Mouse (Mus musculus) midbrain, embryonic 10.5 days (tissue): ENCODE results near the gene Akap9. TPM values are rescaled to one million over a fixed set of nuclear protein-coding genes. Genes with fewer than 3 reads are reported as not detected.
"Not testable (repeated sequence)": the region's sequence is repeated elsewhere in the genome, so short reads cannot be mapped to it uniquely, and the experiment has no call there.

Experiments
- DNase-seq: peaks from one replicate; pipeline ENCODE4 v3.0.0-alpha.2; 2017; ENCODE audit warnings: low spot score
- H3K27ac ChIP-seq: fragments of 300-500 bp; sonication (generic); replicated peaks from 2 replicates; pipeline ENCODE4 v1.5.1; 2016; ENCODE audit warnings: mild to moderate bottlenecking
- H3K27me3 ChIP-seq: fragments of 300-500 bp; sonication (generic); 2 replicates; pipeline ENCODE4 v1.6.1; 2016; ENCODE audit warnings: low read depth, mild to moderate bottlenecking; ENCODE audit not compliant: poor library complexity, severe bottlenecking
- H3K36me3 ChIP-seq: fragments of 300-500 bp; sonication (generic); 2 replicates; pipeline ENCODE4 v1.6.1; 2016; ENCODE audit warnings: mild to moderate bottlenecking, moderate library complexity
- H3K4me1 ChIP-seq: fragments of 300-500 bp; sonication (generic); 2 replicates; pipeline ENCODE4 v1.6.1; 2016
- H3K4me3 ChIP-seq: fragments of 300-500 bp; sonication (generic); 2 replicates; pipeline ENCODE4 v1.5.1; 2016; ENCODE audit warnings: mild to moderate bottlenecking, moderate library complexity
- H3K9me3 ChIP-seq: fragments of 300-500 bp; sonication (generic); replicated peaks from 2 replicates; pipeline ENCODE4 v1.6.1; 2016; ENCODE audit warnings: mild to moderate bottlenecking
- WGBS: fragments of 180-500 bp; shearing (Covaris S2); methylation state at CpG from one replicate; pipeline ENCODE4 v1.1.7; 2016; 5-methylcytosine and 5-hydroxymethylcytosine counted together
- polyA plus RNA-seq: library from polyadenylated mRNA; unstranded; fragments of >200 nt; fragmentation: Nextera tagmentation; extraction: Ambion mirVana; gene quantifications from 2 replicates; pipeline ENCODE4 v1.2.1, GENCODE M21; 2016

Akap9 gene
- polyA plus RNA-seq, 1 experiment from 2014 or later, result 128 TPM

DNA sequence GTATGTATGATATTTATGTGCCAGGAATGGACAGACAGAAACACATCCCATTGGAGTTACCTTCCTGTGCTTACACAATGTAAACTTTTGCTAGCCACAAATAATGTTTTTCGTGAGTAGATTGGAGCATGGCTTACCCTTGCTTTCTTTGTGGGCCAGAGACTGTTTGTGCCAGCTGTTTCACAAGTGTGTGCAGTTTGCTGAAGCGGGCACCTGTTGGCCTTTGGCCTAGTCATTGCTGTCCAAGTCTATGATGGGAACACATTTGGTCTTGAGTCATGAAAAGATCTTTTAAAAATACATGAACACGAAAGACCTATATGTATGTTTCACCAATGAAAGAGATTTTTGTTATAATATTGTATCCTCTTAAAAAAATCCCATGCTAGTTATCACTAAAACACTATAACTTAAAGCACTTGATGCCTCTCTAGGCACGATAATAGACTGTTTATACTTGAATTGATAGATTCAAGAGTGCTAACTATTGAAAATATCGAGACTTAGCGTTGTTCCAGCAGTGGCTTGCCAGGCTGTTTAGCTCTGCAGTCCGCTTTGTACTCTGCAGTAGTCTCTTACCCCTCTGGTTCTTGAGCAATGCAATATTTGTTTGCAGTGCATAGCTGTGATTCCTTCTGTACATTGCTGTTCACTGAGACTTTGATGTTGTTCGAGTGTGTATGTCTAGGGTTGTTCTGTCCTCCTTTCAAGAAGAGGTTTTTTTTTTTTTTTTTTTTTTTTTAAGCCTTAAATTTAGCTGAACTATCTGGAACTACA is 8.1 kb downstream of the Akap9 start:
- 93% methylated on average over 8 of the region's 8 CpGs for WGBS
- Histone ChIP-seq H3K4me1 (peaks cover under 1% of the 10 kb centered on the region; the same call in 1 of the 2 replicates), H3K27me3 (no peaks in the 10 kb centered on the region), H3K27ac (no peak overlapping the region), H3K4me3 (no peak overlapping the region), H3K36me3 (peaks cover 35% of the 10 kb centered on the region), H3K9me3 (no peaks in the 10 kb centered on the region; the same call in 1 of the 2 replicates)
- DNase-seq, result no peak

DNA sequence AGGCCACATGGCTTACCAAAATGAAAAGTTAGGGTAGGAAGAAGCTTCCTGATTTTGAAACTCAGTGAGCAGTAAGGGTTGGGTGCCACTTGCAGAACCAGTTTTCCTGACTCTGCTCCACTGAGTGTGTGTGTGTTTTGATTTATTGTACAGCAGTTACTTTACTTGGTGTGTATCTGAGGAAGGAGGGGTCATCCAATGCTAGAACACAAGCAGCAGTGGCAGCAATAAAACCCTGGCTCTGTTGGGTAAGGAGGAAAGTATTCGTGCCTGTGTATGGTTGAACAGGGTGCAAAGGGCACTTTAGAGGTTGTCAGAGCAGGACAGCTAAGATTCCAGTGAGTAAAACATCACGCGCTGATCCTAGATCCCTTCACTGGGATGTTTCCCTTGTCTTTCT is 11.1 kb downstream of the Akap9 start:
- Histone ChIP-seq H3K27me3 (no peaks in the 10 kb centered on the region), H3K4me1 (no peaks in the 10 kb centered on the region), H3K36me3 (peaks cover 39% of the 10 kb centered on the region), H3K9me3 (no peaks in the 10 kb centered on the region; the same call in 1 of the 2 replicates), H3K4me3 (no peak overlapping the region), H3K27ac (no peak overlapping the region)
- DNase-seq, result no peak
- WGBS, result 97% methylated on average over 3 of the region's 3 CpGs

DNA sequence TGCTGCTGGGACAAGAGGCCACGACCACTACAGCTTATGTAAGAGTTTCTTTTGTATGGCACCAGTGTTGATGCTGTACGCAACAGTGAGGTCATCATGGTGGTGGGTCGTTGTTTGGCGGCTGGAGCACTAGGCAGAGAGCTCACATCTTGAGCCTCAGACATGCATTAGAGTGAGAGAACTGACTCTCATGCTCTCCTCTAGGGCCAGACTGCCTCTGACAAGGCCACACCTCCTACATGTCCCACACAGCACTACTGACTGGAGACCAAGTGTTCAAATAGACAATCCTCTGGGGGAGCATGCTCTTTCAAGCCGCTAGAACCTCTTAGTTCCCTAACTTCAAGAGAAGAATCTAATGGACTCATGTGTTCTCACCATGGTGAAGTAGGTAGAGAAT is 11.5 kb downstream of the Akap9 start:
- no peak overlapping the region for H3K27ac ChIP-seq
- DNase-seq, result no peak
- peaks cover 36% of the 10 kb centered on the region for H3K36me3 ChIP-seq
- no peaks in the 10 kb centered on the region for H3K27me3 ChIP-seq
- no peaks in the 10 kb centered on the region; the same call in 1 of the 2 replicates for H3K9me3 ChIP-seq
- 97% methylated on average over 5 of the region's 5 CpGs for WGBS
- H3K4me3 ChIP-seq, result no peak overlapping the region
- no peaks in the 10 kb centered on the region for H3K4me1 ChIP-seq

DNA sequence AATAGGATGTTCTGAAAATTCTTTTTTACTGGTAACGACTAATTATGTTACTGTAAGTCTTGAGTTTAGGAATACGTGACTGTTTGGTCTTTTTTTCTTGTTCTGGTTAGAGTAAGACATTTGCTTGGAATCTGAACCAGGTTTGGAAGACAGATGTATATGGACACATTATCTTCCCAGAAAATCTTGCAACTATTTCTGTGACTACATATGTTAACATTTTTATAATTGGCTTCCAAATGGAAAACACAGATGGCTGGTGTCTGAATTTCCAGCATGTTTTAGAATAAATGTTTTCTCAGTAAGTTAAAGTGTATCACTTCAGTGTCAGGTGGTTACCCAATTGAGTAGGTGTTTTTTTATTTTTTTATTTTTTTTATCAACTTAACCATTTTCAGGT is 13.4 kb downstream of the Akap9 start:
- H3K27ac ChIP-seq, result no peak overlapping the region
- DNase-seq, result no peak
- WGBS, result 95% methylated on average over 2 of the region's 2 CpGs

DNA sequence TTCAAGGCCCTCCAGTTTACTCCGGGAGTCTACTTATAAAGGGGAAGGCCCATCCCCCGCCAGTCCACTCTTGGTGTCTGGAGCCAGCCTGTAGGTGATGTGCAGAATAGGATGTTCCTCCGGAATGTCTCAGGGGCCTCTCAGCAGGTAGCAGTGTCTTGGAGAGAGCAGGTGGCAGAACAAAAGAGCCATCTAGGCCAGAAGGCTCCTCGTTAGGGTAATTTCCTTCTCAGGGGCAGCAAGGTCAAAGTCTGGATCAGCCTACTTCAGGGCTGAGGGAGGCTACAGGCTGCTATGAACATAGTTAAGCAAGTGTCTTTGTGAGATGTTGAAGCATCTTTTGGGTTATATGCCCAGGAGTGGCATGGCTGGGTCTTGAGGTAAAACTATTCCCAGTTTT is 15.3 kb downstream of the Akap9 start:
- not testable (repeated sequence) for H3K27me3 ChIP-seq, H3K4me3 ChIP-seq, DNase-seq, H3K27ac ChIP-seq, H3K4me1 ChIP-seq, H3K9me3 ChIP-seq
- WGBS, result 67% methylated on average over 4 of the region's 4 CpGs
- H3K36me3 ChIP-seq, result peaks cover 37% of the 10 kb centered on the region

More for the DNA sequence above, 13.4 kb downstream of the Akap9 start:
- no peaks in the 10 kb centered on the region; the same call in 1 of the 2 replicates for H3K9me3 ChIP-seq
- H3K27me3 ChIP-seq, result no peaks in the 10 kb centered on the region
- H3K4me3 ChIP-seq, result no peak overlapping the region
- peaks cover 36% of the 10 kb centered on the region for H3K36me3 ChIP-seq
- H3K4me1 ChIP-seq, result no peaks in the 10 kb centered on the region

DNA sequence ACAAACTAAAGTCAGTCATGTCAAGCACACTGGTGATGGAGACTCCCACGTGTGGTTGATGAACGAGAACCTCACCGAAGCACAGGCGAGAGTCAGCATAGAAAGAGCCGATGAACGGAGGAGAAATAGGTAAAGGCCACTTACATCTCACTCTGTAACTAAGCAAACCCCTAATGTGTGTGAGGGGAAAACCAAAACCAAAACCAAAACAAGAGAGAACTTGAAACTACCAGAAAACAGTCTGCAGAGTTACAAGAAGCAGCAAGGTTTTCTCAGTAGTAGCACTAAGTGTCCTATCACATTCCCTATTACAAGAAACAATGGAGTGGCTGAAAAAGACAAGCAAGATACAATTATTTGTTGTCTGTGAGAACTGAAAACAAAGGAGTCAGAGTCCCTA is 24.6 kb downstream of the Akap9 start:
- H3K4me1 ChIP-seq, result no peaks in the 10 kb centered on the region
- no peaks in the 10 kb centered on the region for H3K27me3 ChIP-seq
- H3K36me3 ChIP-seq, result peaks cover 90% of the 10 kb centered on the region
- H3K9me3 ChIP-seq, result no peaks in the 10 kb centered on the region
- H3K27ac ChIP-seq, result no peak overlapping the region
- 94% methylated on average over 6 of the region's 6 CpGs for WGBS
- H3K4me3 ChIP-seq, result no peak overlapping the region
- DNase-seq, result no peak

DNA sequence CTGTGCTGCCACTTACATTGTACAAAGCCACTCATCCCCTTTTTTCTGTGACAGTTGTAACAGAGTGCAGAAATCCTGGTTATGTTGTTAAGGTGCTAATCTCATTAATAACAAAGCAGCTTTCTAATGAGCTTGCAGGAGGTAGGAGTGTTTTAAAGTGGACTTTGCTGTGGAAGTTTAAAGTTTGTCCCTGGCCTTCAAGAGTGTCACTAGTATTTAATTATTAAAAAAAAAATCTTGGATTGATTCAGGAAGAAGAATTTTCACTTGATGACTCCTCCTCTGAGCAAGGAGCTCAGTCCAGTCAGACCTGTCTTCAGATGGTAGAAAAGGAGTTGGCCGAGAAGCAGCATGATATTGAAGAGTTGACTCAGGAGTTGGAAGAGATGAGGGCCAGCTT is 26.7 kb downstream of the Akap9 start:
- no peaks in the 10 kb centered on the region for H3K27me3 ChIP-seq
- H3K4me1 ChIP-seq, result no peaks in the 10 kb centered on the region
- H3K4me3 ChIP-seq, result no peak overlapping the region
- WGBS, result 88% methylated on average over 1 of the region's 1 CpGs
- no peaks in the 10 kb centered on the region for H3K9me3 ChIP-seq
- H3K27ac ChIP-seq, result no peak overlapping the region
- no peak for DNase-seq
- H3K36me3 ChIP-seq, result peaks cover 97% of the 10 kb centered on the region

DNA sequence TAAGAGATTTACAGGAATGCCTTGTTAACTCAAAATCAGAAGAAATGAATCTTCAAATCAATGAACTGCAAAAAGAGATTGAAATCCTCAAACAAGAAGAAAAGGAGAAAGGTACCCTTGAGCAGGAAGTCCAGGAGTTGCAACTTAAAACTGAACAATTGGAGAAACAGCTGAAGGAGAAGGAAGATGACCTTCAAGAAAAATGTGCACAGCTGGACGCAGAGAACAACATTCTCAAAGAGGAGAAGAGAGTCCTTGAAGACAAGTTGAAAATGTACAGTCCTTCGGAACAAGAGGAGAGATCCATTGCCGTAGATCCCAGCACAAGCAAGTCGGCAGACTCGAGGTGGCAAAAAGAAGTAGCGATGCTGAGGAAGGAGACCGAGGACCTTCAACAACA is 33.4 kb downstream of the Akap9 start:
- H3K36me3 ChIP-seq, result peaks cover 92% of the 10 kb centered on the region
- H3K9me3 ChIP-seq, result no peaks in the 10 kb centered on the region

DNA sequence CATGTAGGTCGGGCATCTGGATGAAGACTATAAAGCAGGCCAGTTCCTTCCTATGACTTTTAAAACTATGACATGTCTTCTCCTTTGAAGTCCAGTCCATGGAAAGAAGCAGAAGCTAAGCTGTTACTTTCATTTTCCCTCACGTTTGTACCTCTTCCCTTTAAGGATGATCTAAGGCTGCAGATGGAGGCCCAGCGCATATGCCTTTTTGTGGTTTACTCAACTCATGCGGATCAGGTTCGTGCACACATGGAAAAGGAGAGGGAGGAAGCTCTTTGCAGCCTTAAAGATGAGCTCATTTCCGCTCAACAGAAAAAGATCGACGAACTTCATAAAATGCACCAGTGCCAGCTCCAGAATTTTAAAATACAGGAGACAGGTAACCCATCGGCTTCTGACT is 40.6 kb downstream of the Akap9 start:
- H3K36me3 ChIP-seq, result peaks cover 77% of the 10 kb centered on the region
- 94% methylated on average over 9 of the region's 9 CpGs for WGBS
- H3K4me3 ChIP-seq, result no peak overlapping the region
- no peaks in the 10 kb centered on the region for H3K9me3 ChIP-seq
- no peak overlapping the region for H3K27ac ChIP-seq
- DNase-seq, result no peak
- H3K4me1 ChIP-seq, result no peaks in the 10 kb centered on the region
- H3K27me3 ChIP-seq, result no peaks in the 10 kb centered on the region

More for the DNA sequence above, 33.4 kb downstream of the Akap9 start:
- H3K27ac ChIP-seq, result no peak overlapping the region
- no peaks in the 10 kb centered on the region for H3K4me1 ChIP-seq
- no peak overlapping the region for H3K4me3 ChIP-seq
- DNase-seq, result no peak
- WGBS, result 96% methylated on average over 7 of the region's 7 CpGs
- no peaks in the 10 kb centered on the region for H3K27me3 ChIP-seq

DNA sequence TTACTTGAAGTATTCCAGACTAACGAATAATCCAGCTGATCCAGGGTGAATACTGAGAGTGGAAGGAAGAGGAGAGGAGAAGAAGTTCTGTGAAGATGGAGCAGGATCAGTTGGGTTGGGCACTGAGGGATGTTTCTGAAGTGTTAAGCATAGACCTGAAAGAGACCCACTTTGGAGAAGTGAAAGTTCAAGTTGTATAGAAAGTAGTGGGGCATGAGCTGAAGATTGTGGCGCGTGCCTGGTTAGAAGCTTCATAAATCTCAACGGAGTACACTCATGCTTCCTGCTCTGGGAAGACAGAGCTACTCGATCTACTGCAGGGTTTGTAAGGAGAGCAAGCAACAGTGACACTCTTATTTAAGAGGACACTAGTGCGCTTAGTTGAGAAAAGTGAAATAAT is 41.3 kb downstream of the Akap9 start:
- H3K4me3 ChIP-seq, result no peak overlapping the region
- peaks cover 77% of the 10 kb centered on the region for H3K36me3 ChIP-seq
- no peaks in the 10 kb centered on the region for H3K27me3 ChIP-seq
- DNase-seq, result no peak
- H3K9me3 ChIP-seq, result no peaks in the 10 kb centered on the region
- no peaks in the 10 kb centered on the region for H3K4me1 ChIP-seq
- WGBS, result 92% methylated on average over 6 of the region's 6 CpGs
- no peak overlapping the region for H3K27ac ChIP-seq

DNA sequence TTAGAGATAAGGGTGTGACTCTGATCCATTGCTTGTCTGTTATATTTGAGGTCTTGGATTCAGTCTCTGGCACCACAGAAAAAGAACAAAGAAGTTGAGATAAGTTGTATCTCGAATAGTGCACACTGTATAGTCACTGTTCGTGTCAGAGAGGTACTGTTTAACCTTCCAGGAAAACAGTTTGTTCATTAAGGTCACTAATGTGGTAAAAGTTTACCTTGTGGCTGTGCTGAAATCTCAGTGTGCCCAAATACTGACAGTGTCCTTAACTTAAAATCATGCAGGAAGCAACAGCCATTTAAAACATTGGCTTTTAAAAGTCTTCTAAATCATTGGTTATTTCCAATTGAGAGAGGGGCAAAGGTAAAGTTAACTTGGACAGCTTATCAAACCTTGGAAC is 43.1 kb downstream of the Akap9 start:
- Histone ChIP-seq H3K4me1 (no peaks in the 10 kb centered on the region), H3K27me3 (no peaks in the 10 kb centered on the region), H3K27ac (no peak overlapping the region), H3K36me3 (peaks cover 84% of the 10 kb centered on the region), H3K4me3 (no peak overlapping the region), H3K9me3 (no peaks in the 10 kb centered on the region)
- 91% methylated on average over 2 of the region's 2 CpGs for WGBS
- DNase-seq, result no peak

DNA sequence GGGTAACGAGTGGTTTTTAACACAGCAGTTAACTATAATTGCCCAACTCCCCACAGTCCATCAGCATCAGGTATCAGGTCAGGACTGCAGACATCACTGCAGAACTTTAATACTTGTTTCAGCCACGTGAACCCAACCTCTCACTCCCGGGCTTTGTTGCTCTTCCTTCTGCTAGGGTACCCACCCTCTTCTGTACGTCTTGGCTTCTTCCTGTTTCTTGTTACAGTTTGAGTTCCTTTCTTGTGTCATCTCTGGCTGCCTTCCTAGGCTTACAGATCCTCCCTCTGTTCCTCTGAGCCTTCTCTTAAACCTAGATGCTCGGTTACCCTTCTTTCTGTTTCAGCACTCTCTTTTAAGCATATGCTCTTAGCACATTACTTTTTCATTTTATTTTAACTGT is 45.9 kb downstream of the Akap9 start:
- Histone ChIP-seq H3K27me3 (no peaks in the 10 kb centered on the region), H3K9me3 (no peaks in the 10 kb centered on the region), H3K36me3 (peaks cover 90% of the 10 kb centered on the region), H3K27ac (no peak overlapping the region), H3K4me3 (no peak overlapping the region), H3K4me1 (no peaks in the 10 kb centered on the region)
- WGBS, result 92% methylated on average over 5 of the region's 5 CpGs
- DNase-seq, result no peak

DNA sequence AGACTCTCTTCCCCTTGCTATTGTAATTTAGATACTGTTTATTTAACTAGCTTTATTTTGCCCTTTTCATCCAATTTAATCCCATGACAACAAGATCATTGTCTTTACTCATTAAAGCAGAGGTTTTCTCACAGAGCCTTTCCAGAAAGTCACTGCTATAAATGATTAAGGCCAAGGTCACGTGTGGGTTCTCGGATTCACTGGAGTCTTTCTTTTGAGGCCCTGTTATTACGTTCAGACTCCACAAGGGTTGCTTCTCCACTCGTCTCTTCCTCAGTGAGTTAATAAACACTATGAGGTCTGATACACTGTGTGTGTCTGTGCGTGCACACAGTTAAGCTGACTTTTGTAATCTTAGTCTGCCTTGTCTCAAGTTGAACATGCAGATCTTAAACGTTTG is 47.0 kb downstream of the Akap9 start:
- H3K9me3 ChIP-seq, result no peaks in the 10 kb centered on the region
- H3K27ac ChIP-seq, result no peak overlapping the region
- peaks cover 79% of the 10 kb centered on the region for H3K36me3 ChIP-seq
- DNase-seq, result no peak
- WGBS, result 87% methylated on average over 6 of the region's 6 CpGs
- no peak overlapping the region for H3K4me3 ChIP-seq
- no peaks in the 10 kb centered on the region for H3K27me3 ChIP-seq
- H3K4me1 ChIP-seq, result no peaks in the 10 kb centered on the region
